Mouse (Mus musculus) kidney, adult 8-10 months (tissue): Measurements from ENCODE around the gene Guca1b.
"Not testable (repeated sequence)": the region's sequence is repeated elsewhere in the genome, so short reads cannot be mapped to it uniquely, and the experiment has no call there.

Source experiments
- DNase-seq, 2 experiments: peaks; one replicate each; pipeline ENCODE4 v3.0.0; 2022

Gene Guca1b

GRCm38 (mm10) chr17:47409897-47410861 lies 25.0 kb downstream of the Guca1b start:
- DNase-seq, result not testable (repeated sequence)

- no peak for DNase-seq
Measured at GRCm38 (mm10) chr17:47420195-47420594, 35.0 kb downstream of the Guca1b start.

GRCm38 (mm10) chr17:47421566-47421965 lies 36.4 kb downstream of the Guca1b start:
- DNase-seq, result no peak

- not testable (repeated sequence) for DNase-seq
Measured at GRCm38 (mm10) chr17:47422616-47423015, 37.4 kb downstream of the Guca1b start.

GRCm38 (mm10) chr17:47424186-47424585 lies 39.0 kb downstream of the Guca1b start:
- peak in 1 of 2 experiments; percentile 18 for DNase-seq

GRCm38 (mm10) chr17:47427316-47427715 lies 42.1 kb downstream of the Guca1b start:
- DNase-seq, result no peak

GRCm38 (mm10) chr17:47428831-47429304 lies 43.7 kb downstream of the Guca1b start:
- DNase-seq, result peak in 1 of 2 experiments; percentile 44

GRCm38 (mm10) chr17:47430815-47431214 lies 45.6 kb downstream of the Guca1b start:
- no peak for DNase-seq

- DNase-seq, result peak; percentile 73 to 85
Measured at GRCm38 (mm10) chr17:47436156-47436906, 51.1 kb downstream of the Guca1b start, which contains the start of gene AI661453. AI661453 (plus strand) TSS chr17:47436615.

GRCm38 (mm10) chr17:47436907-47437547 lies 51.8 kb downstream of the Guca1b start, which contains the start of gene 1700001C19Rik:
1700001C19Rik (minus strand) TSS chr17:47437376.
- DNase-seq, result no peak

- no peak for DNase-seq
Measured at GRCm38 (mm10) chr17:47438611-47439010, 53.4 kb downstream of the Guca1b start.

- DNase-seq, result no peak
Measured at GRCm38 (mm10) chr17:47439396-47440028, 54.3 kb downstream of the Guca1b start.

- DNase-seq, result peak in 1 of 2 experiments; percentile 30
Measured at GRCm38 (mm10) chr17:47440359-47440890, 55.2 kb downstream of the Guca1b start.

GRCm38 (mm10) chr17:47441296-47442051 lies 56.3 kb downstream of the Guca1b start:
- no peak for DNase-seq

GRCm38 (mm10) chr17:47442271-47442670 lies 57.1 kb downstream of the Guca1b start:
- DNase-seq, result no peak
